Mouse (Mus musculus) heart, embryonic 11.5 days (tissue): ENCODE measurements around the gene Galr2. TPM values are rescaled to one million over a fixed set of nuclear protein-coding genes. Genes with fewer than 3 reads are reported as not detected.
A peak's percentile ranks its signal among the peaks of the same experiment; 100 is the strongest.

Experiments used
- ATAC-seq: fragments of 200-750 bp; cut with Nextera tagmentation; replicated peaks from 2 replicates; pipeline ENCODE4 v1.8.0; 2017; ENCODE audit warnings: moderate library complexity; ENCODE audit not compliant: insufficient number of reproducible peaks, low FRiP score, low TSS enrichment
- H3K27ac ChIP-seq: fragments of 300-500 bp; sonication (generic); 2 replicates; pipeline ENCODE4 v1.5.1; 2014; ENCODE audit warnings: mild to moderate bottlenecking, low read depth, low read length
- H3K27me3 ChIP-seq: fragments of 300-500 bp; sonication (generic); 2 replicates; pipeline ENCODE4 v1.6.1; 2014; ENCODE audit warnings: mild to moderate bottlenecking, low read length, mixed read lengths; ENCODE audit not compliant: control insufficient read depth, insufficient read depth
- H3K36me3 ChIP-seq: fragments of 300-500 bp; sonication (generic); 2 replicates; pipeline ENCODE4 v1.6.1; 2014; ENCODE audit warnings: mild to moderate bottlenecking, low read length, moderate library complexity, mixed read lengths; ENCODE audit not compliant: control insufficient read depth, insufficient read depth
- H3K4me1 ChIP-seq: fragments of 300-500 bp; sonication (generic); 2 replicates; pipeline ENCODE4 v1.6.1; 2014; ENCODE audit warnings: low read length; ENCODE audit not compliant: control insufficient read depth, insufficient read depth
- H3K4me2 ChIP-seq: fragments of 300-500 bp; sonication (generic); 2 replicates; pipeline ENCODE4 v1.6.1; 2014; ENCODE audit warnings: mild to moderate bottlenecking, moderate library complexity
- H3K4me3 ChIP-seq: fragments of 300-500 bp; sonication (generic); 2 replicates; pipeline ENCODE4 v1.5.1; 2014; ENCODE audit warnings: low read depth, low read length
- H3K9ac ChIP-seq: fragments of 300-500 bp; sonication (generic); 2 replicates; pipeline ENCODE4 v1.6.1; 2014; ENCODE audit warnings: mild to moderate bottlenecking, low read depth, low read length, moderate library complexity
- H3K9me3 ChIP-seq: fragments of 300-500 bp; sonication (generic); replicated peaks from 2 replicates; pipeline ENCODE4 v1.6.1; 2016; ENCODE audit warnings: low read length; ENCODE audit not compliant: control insufficient read depth
- WGBS: fragments of 180-500 bp; shearing (Covaris S2); extraction: QIAGEN DNeasy Blood & Tissue Kit; methylation state at CpG from one replicate; pipeline ENCODE4 v1.1.7; 2014; ENCODE audit not compliant: insufficient replicate concordance; 5-methylcytosine and 5-hydroxymethylcytosine counted together
- polyA plus RNA-seq: library from polyadenylated mRNA; unstranded; fragments of >200 nt; fragmentation: Nextera tagmentation; extraction: Ambion mirVana; gene quantifications from 2 replicates; pipeline ENCODE4 v1.2.1, GENCODE M21; 2014

Gene Galr2
- polyA plus RNA-seq, result 0.16 TPM in 1 of 2 replicates, not detected in the other

DNA sequence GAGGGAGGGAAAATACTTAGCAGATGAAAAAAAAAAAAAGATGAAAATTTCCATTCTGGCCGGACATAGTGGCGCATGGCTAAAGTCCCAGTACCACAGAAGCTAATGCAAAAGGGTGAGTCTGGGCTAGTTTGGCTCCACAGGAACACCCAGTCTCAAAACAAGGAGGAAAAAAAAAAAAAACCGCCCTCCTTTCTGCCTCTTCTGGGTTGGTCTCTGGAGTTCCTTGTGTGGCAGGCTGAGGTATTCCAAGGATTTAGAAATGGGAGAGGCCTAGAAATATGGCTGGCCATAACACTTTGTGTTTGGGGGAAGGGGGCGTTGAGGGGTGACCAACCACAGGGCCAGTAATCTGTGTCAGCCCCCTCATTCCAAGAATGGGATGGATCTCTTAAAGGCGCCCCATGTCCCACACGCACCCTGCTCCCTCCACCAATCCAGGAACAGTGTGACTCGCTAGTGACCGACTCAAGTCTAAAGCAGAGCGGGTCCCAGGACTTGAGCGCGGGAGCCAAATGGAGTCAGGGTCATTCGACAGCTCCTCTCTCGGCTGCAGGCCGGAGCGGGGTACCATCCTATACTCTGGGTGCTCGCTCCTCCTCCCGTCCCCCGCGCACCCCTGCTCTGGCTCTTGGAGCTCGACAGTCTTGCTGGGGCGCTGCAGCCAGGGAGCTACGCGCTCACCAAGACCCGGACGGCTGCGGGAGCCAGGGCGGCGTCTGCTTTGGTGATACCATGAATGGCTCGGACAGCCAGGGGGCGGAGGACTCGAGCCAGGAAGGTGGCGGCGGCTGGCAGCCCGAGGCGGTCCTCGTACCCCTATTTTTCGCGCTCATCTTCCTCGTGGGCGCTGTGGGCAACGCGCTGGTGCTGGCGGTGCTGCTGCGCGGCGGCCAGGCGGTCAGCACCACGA is at the start of gene Galr2:
TSS of gene Galr2 (plus strand) at position 189 of the 913 bp plus-strand sequence.
- H3K27me3 ChIP-seq, result peaks cover 64% of the 10 kb centered on the region
- H3K4me1 ChIP-seq, result peaks cover 9% of the 10 kb centered on the region
- no peak for ATAC-seq
- H3K36me3 ChIP-seq, result no peaks in the 10 kb centered on the region
- 7% methylated on average over 40 of the region's 48 CpGs for WGBS
- peak within 1 kb of the TSS; percentile 46; the same call in 1 of the 2 replicates for H3K9ac ChIP-seq
- H3K9me3 ChIP-seq, result no peaks in the 10 kb centered on the region
- H3K4me2 ChIP-seq, result peak within 1 kb of the TSS; percentile 68
- H3K4me3 ChIP-seq, result peak within 1 kb of the TSS; percentile 41
- no peak within 1 kb of the TSS for H3K27ac ChIP-seq

GRCm38 (mm10) chr11:116232427-116232826 is 48.3 kb upstream of the Galr2 start:
- Histone ChIP-seq H3K4me1 (no peaks in the 10 kb centered on the region), H3K27ac (no peak overlapping the region), H3K4me2 (peak overlapping the region; percentile 53), H3K9me3 (no peaks in the 10 kb centered on the region), H3K4me3 (0 out of 2 replicates have a peak overlapping the region, but pooled peaks have one; percentile 3), H3K36me3 (no peaks in the 10 kb centered on the region), H3K9ac (peak overlapping the region; percentile 58; the same call in 1 of the 2 replicates), H3K27me3 (peaks cover 50% of the 10 kb centered on the region)
- 26% methylated on average over 17 of the region's 17 CpGs for WGBS
- ATAC-seq, result no peak

DNA sequence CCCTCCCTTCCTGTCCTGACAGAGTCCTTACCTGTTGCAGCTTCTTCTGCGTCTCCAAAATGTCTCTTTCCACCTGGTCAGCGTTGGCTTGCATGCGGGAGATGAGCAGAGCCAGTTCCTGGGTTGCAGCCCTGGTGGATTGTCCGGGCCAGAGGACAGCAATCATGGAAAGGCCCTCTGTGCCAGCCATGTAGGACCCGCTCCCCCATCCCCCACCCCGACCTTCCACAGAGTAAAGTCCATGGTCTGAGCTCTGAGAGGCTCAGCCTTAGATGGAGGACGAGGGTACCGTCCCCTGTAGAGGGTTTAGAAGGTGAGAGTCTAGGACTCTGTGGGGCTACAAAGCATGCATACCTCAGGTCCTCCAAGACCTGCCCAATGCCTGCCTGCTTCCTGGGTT is 45.8 kb upstream of the Galr2 start:
- H3K9ac ChIP-seq, result no peak overlapping the region
- no peak overlapping the region for H3K4me2 ChIP-seq
- no peaks in the 10 kb centered on the region for H3K9me3 ChIP-seq
- H3K27ac ChIP-seq, result no peak overlapping the region
- ATAC-seq, result no peak
- peaks cover 60% of the 10 kb centered on the region for H3K27me3 ChIP-seq
- H3K36me3 ChIP-seq, result no peaks in the 10 kb centered on the region
- 74% methylated on average over 8 of the region's 8 CpGs for WGBS
- no peak overlapping the region for H3K4me3 ChIP-seq
- H3K4me1 ChIP-seq, result no peaks in the 10 kb centered on the region; the same call in 1 of the 2 replicates

- no peak within 1 kb of the TSS for H3K9ac ChIP-seq
- H3K4me3 ChIP-seq, result no peak within 1 kb of the TSS
- peak; percentile 53 for ATAC-seq
- no peak within 1 kb of the TSS for H3K27ac ChIP-seq
- H3K4me1 ChIP-seq, result no peaks in the 10 kb centered on the region; the same call in 1 of the 2 replicates
- peaks cover under 1% of the 10 kb centered on the region; the same call in 1 of the 2 replicates for H3K36me3 ChIP-seq
- H3K27me3 ChIP-seq, result peaks cover 48% of the 10 kb centered on the region
- 16% methylated on average over 31 of the region's 31 CpGs for WGBS
- H3K4me2 ChIP-seq, result peak within 1 kb of the TSS; percentile 46
- no peaks in the 10 kb centered on the region for H3K9me3 ChIP-seq
Observed at GRCm38 (mm10) chr11:116237742-116238395, 42.9 kb upstream of the Galr2 start, which contains the start of gene Evpl. Gene Evpl, minus strand, starts transcription at chr11:116238077.

DNA sequence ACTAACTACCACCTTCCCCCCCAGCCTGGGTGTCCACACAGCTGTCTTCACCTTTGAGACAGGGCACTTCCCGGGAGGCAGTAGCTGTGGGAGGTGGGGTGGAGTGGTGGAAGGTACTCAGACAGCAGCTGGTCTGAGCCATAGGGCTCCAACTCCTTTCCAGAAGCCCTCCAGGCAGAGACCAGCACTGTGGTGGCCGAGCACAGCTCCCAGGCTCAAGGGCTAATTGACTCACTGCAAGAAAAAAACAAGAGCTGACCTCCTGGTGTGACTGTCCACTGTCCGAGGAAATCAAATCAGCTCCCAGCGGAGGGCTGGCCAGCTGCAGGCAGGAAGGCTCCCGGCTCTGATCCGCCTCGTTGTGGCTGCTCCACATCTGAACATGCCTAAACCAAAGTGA is 40.9 kb upstream of the Galr2 start:
- Histone ChIP-seq H3K27me3 (peaks cover 32% of the 10 kb centered on the region), H3K4me2 (no peak overlapping the region), H3K9me3 (no peaks in the 10 kb centered on the region), H3K4me3 (no peak overlapping the region), H3K27ac (no peak overlapping the region), H3K9ac (no peak overlapping the region), H3K36me3 (peaks cover 15% of the 10 kb centered on the region), H3K4me1 (no peaks in the 10 kb centered on the region; the same call in 1 of the 2 replicates)
- WGBS, result 13% methylated on average over 7 of the region's 7 CpGs
- no peak for ATAC-seq

GRCm38 (mm10) chr11:116241744-116242235 is 38.9 kb upstream of the Galr2 start:
- no peak overlapping the region for H3K27ac ChIP-seq
- H3K36me3 ChIP-seq, result peaks cover 33% of the 10 kb centered on the region
- no peaks in the 10 kb centered on the region for H3K9me3 ChIP-seq
- no peak overlapping the region for H3K4me3 ChIP-seq
- 52% methylated on average over 12 of the region's 12 CpGs for WGBS
- H3K4me2 ChIP-seq, result no peak overlapping the region
- no peak for ATAC-seq
- H3K9ac ChIP-seq, result no peak overlapping the region
- H3K4me1 ChIP-seq, result no peaks in the 10 kb centered on the region; the same call in 1 of the 2 replicates
- peaks cover 20% of the 10 kb centered on the region for H3K27me3 ChIP-seq

DNA sequence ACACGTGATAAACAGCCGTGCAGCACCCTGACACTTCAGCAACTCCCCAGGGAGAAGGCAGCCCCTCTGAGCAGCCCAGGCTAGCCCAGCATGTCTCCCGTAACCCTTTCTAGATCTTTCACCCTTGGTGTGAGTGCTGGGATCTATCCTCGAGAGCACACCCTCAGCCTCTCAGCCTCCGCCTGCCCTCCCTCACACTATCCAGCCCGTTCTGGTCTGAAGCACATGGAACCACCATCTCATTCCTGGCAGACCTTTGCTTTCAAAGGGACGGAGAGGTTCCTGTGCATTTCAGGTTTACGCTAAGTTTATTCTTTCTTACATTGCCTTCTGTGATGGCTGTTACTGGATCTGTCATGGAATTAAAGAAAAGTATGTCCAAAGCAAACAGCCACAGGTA is 36.2 kb upstream of the Galr2 start:
- WGBS, result 77% methylated on average over 8 of the region's 8 CpGs
- ATAC-seq, result no peak
- no peak overlapping the region for H3K27ac ChIP-seq
- H3K9ac ChIP-seq, result no peak overlapping the region
- H3K4me3 ChIP-seq, result no peak overlapping the region
- no peak overlapping the region for H3K4me2 ChIP-seq
- H3K36me3 ChIP-seq, result peaks cover 55% of the 10 kb centered on the region
- no peaks in the 10 kb centered on the region for H3K4me1 ChIP-seq
- H3K9me3 ChIP-seq, result no peaks in the 10 kb centered on the region
- no peaks in the 10 kb centered on the region for H3K27me3 ChIP-seq

DNA sequence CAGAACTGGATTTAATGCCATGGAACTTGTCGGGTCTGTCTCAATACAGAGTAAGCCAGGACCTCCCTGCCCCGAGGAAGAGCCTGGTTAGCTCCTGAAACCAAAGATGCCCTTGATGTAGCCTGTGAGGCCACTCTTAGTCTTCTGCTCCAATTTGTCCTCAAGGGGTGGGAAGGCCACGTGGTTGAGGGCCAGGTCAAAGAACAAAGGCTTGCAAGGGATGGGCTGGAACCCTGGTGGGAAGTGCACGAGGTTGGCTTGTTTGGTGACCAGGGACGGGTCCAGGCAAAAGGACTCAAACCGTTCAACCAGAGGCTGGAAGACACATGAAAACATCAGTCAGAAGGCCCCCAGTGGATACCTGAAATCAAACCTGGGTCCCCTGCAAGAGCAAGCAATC is 35.1 kb upstream of the Galr2 start:
- Histone ChIP-seq H3K36me3 (peaks cover 66% of the 10 kb centered on the region), H3K9me3 (no peaks in the 10 kb centered on the region), H3K4me1 (no peaks in the 10 kb centered on the region), H3K27ac (no peak overlapping the region), H3K4me2 (no peak overlapping the region), H3K4me3 (no peak overlapping the region), H3K27me3 (no peaks in the 10 kb centered on the region), H3K9ac (no peak overlapping the region)
- WGBS, result 83% methylated on average over 6 of the region's 6 CpGs
- no peak for ATAC-seq
